Mouse (Mus musculus) liver, embryonic 14.5 days (tissue): ENCODE data around the gene Olfr1367. TPM values are rescaled to one million over a fixed set of nuclear protein-coding genes. Genes with fewer than 3 reads are reported as not detected.

Source experiments
- ATAC-seq: fragments of 200-750 bp; cut with Nextera tagmentation; 2 replicates; pipeline ENCODE4 v1.8.0; 2017; ENCODE audit warnings: moderate number of reproducible peaks, mild to moderate bottlenecking, moderate library complexity; ENCODE audit not compliant: insufficient read depth
- DNase-seq, 3 experiments: peaks; one replicate each; pipeline ENCODE4 v3.0.0-alpha.2; 2012 to 2013; ENCODE audit warnings: low read depth in 3 of 3, low spot score in 3 of 3
- H3K27ac ChIP-seq: fragments of 300-500 bp; sonication (generic); 2 replicates; pipeline ENCODE4 v1.5.1; 2014; ENCODE audit warnings: moderate library complexity, mild to moderate bottlenecking, control low read depth, inconsistent platforms
- H3K27me3 ChIP-seq: fragments of 300-500 bp; sonication (generic); 2 replicates; pipeline ENCODE4 v1.6.1; 2014; ENCODE audit warnings: mild to moderate bottlenecking, low read length, moderate library complexity; ENCODE audit not compliant: control insufficient read depth, insufficient read depth
- H3K36me3 ChIP-seq: fragments of 300-500 bp; sonication (generic); replicated peaks from 2 replicates; pipeline ENCODE4 v1.6.1; 2014; ENCODE audit warnings: low read depth; ENCODE audit not compliant: control insufficient read depth, insufficient read depth
- H3K4me1 ChIP-seq, 2 experiments: fragments of 200-500 bp in 1 of 2; fragments of 300-500 bp in 1 of 2; sonication (generic) in 1 of 2; replicated peaks; 2 replicates each; pipeline ENCODE4 v1.6.1; 2012 to 2014; ENCODE audit warnings: antibody characterized with exemption in 1 of 2, inconsistent platforms in 1 of 2, low read length in 1 of 2; ENCODE audit not compliant: control insufficient read depth in 2 of 2, insufficient read depth in 2 of 2
- H3K4me2 ChIP-seq: fragments of 300-500 bp; sonication (generic); 2 replicates; pipeline ENCODE4 v1.6.1; 2014; ENCODE audit warnings: low read depth, mild to moderate bottlenecking, control low read depth, moderate library complexity
- H3K4me3 ChIP-seq, 2 experiments: fragments of 200-500 bp in 1 of 2; fragments of 300-500 bp in 1 of 2; sonication (generic) in 1 of 2; 2 replicates each; pipeline ENCODE4 v1.5.1; 2012 to 2014; ENCODE audit warnings: low read depth in 2 of 2, low read length in 2 of 2, mild to moderate bottlenecking in 2 of 2, control low read depth in 1 of 2, inconsistent platforms in 1 of 2, moderate library complexity in 1 of 2; ENCODE audit not compliant: insufficient read depth in 1 of 2
- H3K9ac ChIP-seq: fragments of 300-500 bp; sonication (generic); replicated peaks from 2 replicates; pipeline ENCODE4 v1.6.1; 2014; ENCODE audit warnings: mild to moderate bottlenecking, control low read depth, moderate library complexity
- H3K9me3 ChIP-seq: fragments of 300-500 bp; sonication (generic); 2 replicates; pipeline ENCODE4 v1.6.1; 2016; ENCODE audit warnings: low read length, mixed read lengths; ENCODE audit not compliant: control insufficient read depth
- CTCF ChIP-seq: IDR thresholded peaks from 2 replicates; pipeline ENCODE4 v1.5.1; 2016; ENCODE audit warnings: antibody characterized with exemption, low read depth, control low read depth
- EP300 ChIP-seq: IDR thresholded peaks from 2 replicates; pipeline ENCODE4 v1.6.1; 2016; ENCODE audit warnings: antibody characterized with exemption, low read depth
- WGBS: fragments of 180-500 bp; shearing (Covaris S2); extraction: QIAGEN DNeasy Blood & Tissue Kit; methylation state at CpG from one replicate; pipeline ENCODE4 v1.1.7; 2014; ENCODE audit not compliant: insufficient replicate concordance; 5-methylcytosine and 5-hydroxymethylcytosine counted together
- polyA plus RNA-seq, 2 experiments: library from polyadenylated mRNA; depleted of rRNA in 1 of 2; stranded (reverse) in 1 of 2; unstranded in 1 of 2; fragments of >200 nt; fragmentation: Nextera tagmentation in 1 of 2; extraction: Ambion mirVana in 1 of 2; gene quantifications; 2 replicates each; pipeline versions ENCODE4 v1.2.1 to v1.2.3; 2012 to 2014

Gene Olfr1367
- polyA plus RNA-seq, 2 experiments = not detected

DNA sequence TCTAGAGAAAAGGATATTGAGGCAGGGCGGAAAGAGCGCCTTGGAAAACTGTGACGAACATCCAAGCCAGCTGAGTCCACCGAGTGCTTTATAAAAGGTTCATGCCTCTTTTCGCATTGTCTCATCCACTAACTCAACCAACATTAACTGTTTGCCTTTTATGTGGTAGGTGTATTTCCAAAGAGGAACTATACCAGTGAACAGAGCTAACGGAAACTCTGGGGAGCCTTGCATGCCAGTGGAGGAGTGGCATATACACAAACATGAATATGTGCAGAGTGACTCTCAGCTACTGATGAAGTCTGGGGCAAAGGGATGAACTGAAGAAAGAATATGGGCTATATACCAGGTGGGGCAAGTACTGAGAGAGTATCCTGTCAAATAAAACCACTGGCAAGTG lies 23.3 kb upstream of the Olfr1367 start:
- Histone ChIP-seq H3K27me3 (peaks cover 4% of the 10 kb centered on the region; the same call in 1 of the 2 replicates), H3K9me3 (no peaks in the 10 kb centered on the region), H3K4me1 (peaks cover 3 to 4% of the 10 kb centered on the region in 2 experiments), H3K4me2 (no peak overlapping the region), H3K9ac (no peak overlapping the region), H3K36me3 (no peaks in the 10 kb centered on the region), H3K4me3 (no peak overlapping the region), H3K27ac (no peak overlapping the region)
- 39% methylated on average over 6 of the region's 6 CpGs for WGBS
- no peak for TF ChIP-seq CTCF
- no peak for TF ChIP-seq EP300
- DNase-seq (no peak), ATAC-seq (no peak)

DNA sequence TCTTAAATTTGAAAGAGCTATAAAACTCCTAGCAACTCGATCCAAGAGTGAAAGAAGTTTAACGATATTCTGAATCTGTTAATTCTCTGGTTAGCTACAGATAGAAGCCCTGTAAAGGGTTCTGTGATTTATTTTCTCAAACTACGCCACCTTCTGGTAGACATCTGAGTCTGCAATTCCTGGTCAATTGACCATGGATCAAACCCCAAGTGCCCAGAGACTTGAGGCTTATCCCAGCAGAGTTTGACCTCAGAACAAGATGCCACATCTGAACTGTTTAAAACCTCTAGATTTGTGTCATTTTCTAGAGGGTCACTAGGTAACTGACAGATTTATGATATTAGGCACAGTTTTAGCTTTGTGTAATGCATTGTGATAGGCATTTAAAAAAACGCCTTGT lies 20.5 kb upstream of the Olfr1367 start:
- Histone ChIP-seq H3K4me1 (peaks cover 3 to 4% of the 10 kb centered on the region in 2 experiments), H3K36me3 (no peaks in the 10 kb centered on the region), H3K9ac (no peak overlapping the region), H3K4me2 (peak overlapping the region; percentile 72), H3K27me3 (peaks cover 4% of the 10 kb centered on the region; the same call in 1 of the 2 replicates), H3K27ac (no peak overlapping the region), H3K9me3 (no peaks in the 10 kb centered on the region), H3K4me3 (peak overlapping the region in 1 of 2 experiments; percentile 49; a peak in 1 of 4 replicates)
- ATAC-seq (peak; percentile 58; the same call in 1 of the 2 replicates), DNase-seq (peak; percentile 12 to 33 (median 20))
- TF ChIP-seq EP300 = no peak
- TF ChIP-seq CTCF = peak; percentile 52
- 3% methylated on average over 4 of the region's 4 CpGs for WGBS

DNA sequence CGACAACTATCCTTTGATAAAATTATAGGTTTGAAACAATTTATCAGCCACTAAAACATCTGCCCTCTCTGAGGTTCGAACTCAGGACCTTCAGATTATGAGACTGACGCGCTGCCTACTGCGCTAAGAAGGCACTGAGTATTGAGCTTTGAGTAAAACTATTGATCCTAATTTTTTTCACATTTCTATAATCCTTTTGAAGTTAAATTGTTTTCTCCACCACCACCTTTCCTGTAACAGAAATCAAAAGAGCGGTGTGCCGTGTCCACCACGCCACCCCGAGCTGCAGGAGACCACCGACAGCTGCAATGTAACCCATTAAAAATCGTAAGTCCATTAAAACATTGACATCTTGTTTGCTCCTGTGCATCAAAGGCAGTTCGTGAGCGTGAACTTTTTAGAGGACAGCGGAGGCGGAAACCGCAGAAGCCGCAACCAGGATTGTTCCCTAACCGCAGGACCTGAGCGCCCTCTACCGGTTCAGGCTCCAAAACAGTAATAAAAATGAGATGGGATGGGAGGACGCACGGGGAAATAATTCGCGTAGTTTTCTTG lies 20.0 kb upstream of the Olfr1367 start:
- Histone ChIP-seq H3K9me3 (no peaks in the 10 kb centered on the region), H3K4me1 (peaks cover 3 to 4% of the 10 kb centered on the region in 2 experiments), H3K27me3 (peaks cover 4% of the 10 kb centered on the region; the same call in 1 of the 2 replicates), H3K27ac (no peak overlapping the region), H3K4me2 (peak overlapping the region; percentile 72), H3K9ac (no peak overlapping the region), H3K4me3 (peak overlapping the region; percentile 49 to 80), H3K36me3 (no peaks in the 10 kb centered on the region)
- DNase-seq (peak; percentile 57 to 61 (median 60)), ATAC-seq (peak; percentile 77)
- 1% methylated on average over 24 of the region's 24 CpGs for WGBS
- TF ChIP-seq EP300 (no peak), CTCF (peak; percentile 87)

DNA sequence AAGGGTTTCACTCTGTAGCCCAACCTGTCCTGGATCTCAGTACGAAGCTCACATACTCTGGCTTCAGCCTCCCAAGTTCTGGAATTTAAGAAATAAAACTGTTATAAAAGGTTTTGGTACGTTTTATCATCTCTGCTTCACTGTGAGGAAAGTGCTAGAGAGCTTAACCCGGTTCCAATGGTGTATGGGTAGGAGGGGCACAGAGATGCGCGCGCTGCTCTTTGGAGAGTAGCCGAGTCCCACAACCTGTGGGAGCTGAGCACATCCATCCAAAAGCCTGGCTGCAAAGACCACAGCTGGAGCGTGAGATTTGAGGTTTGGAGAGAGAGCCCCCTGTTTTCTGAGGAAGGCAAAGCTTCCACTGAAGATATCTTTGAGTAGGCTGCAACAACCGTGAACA lies 19.3 kb upstream of the Olfr1367 start:
- peak in 1 of 3 experiments; percentile 7 for DNase-seq
- H3K27ac ChIP-seq = no peak overlapping the region
- H3K36me3 ChIP-seq = no peaks in the 10 kb centered on the region
- H3K4me3 ChIP-seq = peak overlapping the region; percentile 49 to 80; a peak in 3 of 4 replicates
- WGBS = 2% methylated on average over 9 of the region's 9 CpGs
- H3K4me1 ChIP-seq = peaks cover 3 to 4% of the 10 kb centered on the region in 2 experiments
- H3K9ac ChIP-seq = peak overlapping the region; percentile 34; the same call in 1 of the 2 replicates
- peak overlapping the region; percentile 72 for H3K4me2 ChIP-seq
- H3K9me3 ChIP-seq = no peaks in the 10 kb centered on the region
- no peak for TF ChIP-seq CTCF
- no peak for TF ChIP-seq EP300
- H3K27me3 ChIP-seq = peaks cover 4% of the 10 kb centered on the region; the same call in 1 of the 2 replicates
- ATAC-seq = no peak

DNA sequence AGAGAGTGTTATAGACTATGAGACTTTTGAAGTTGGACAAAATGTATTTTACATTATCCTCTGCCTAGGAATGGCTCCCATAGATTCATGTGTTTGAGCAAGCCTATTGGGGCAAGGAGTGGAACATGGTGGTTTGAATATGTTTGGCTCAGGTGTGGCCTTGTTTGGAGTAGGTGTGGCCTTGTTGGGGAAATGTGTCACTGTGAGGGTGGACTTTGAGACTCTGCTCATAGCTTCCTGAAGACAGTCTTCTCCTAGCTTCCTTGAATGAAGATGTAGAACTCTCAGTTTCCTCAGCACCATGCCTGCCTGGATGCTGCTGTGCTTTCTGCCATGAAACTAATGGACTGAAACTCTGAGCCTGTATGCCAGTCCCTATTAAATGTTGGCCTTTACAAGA lies 3.9 kb downstream of the Olfr1367 start:
- no peak for DNase-seq
- Histone ChIP-seq H3K4me3 (no peak overlapping the region), H3K4me2 (no peak overlapping the region), H3K36me3 (no peaks in the 10 kb centered on the region), H3K27me3 (no peaks in the 10 kb centered on the region), H3K4me1 (no peaks in the 10 kb centered on the region), H3K9me3 (no peaks in the 10 kb centered on the region), H3K27ac (no peak overlapping the region), H3K9ac (no peak overlapping the region)
- no peak for ATAC-seq
- TF ChIP-seq EP300 (no peak), CTCF (no peak)
